Mouse (Mus musculus): Measurements from ENCODE around the gene Lrrk1.
A peak's percentile ranks its signal among the peaks of the same experiment; 100 is the strongest.

The Lrrk1 gene

GRCm38 (mm10) chr7:66336955-66337354, 51.2 kb downstream of the Lrrk1 start:
- DNase-seq (ENCODE audit: low read depth): no peak

- no peak for DNase-seq (ENCODE audit: low read depth)
Observed at GRCm38 (mm10) chr7:66333906-66334500, 54.1 kb downstream of the Lrrk1 start.

- no peak for DNase-seq (ENCODE audit: low read depth)
Observed at GRCm38 (mm10) chr7:66332340-66332739, 55.8 kb downstream of the Lrrk1 start.

GRCm38 (mm10) chr7:66330610-66331009, 57.5 kb downstream of the Lrrk1 start:
- DNase-seq (ENCODE audit: low read depth): no peak

- no peak for DNase-seq (ENCODE audit: low read depth)
Observed at GRCm38 (mm10) chr7:66327516-66327915, 60.6 kb downstream of the Lrrk1 start.

- no peak for DNase-seq (ENCODE audit: low read depth)
Observed at GRCm38 (mm10) chr7:66325419-66326053, 62.6 kb downstream of the Lrrk1 start.

GRCm38 (mm10) chr7:66323252-66324015, 64.7 kb downstream of the Lrrk1 start:
- no peak for DNase-seq (ENCODE audit: low read depth)

GRCm38 (mm10) chr7:66320996-66321395, 67.2 kb downstream of the Lrrk1 start:
- DNase-seq (ENCODE audit: low read depth): no peak

GRCm38 (mm10) chr7:66318147-66318546, 70.0 kb downstream of the Lrrk1 start:
- DNase-seq (ENCODE audit: low read depth): no peak

GRCm38 (mm10) chr7:66310670-66311656, 77.2 kb downstream of the Lrrk1 start:
- DNase-seq (ENCODE audit: low read depth): no peak

GRCm38 (mm10) chr7:66309950-66310669, 78.0 kb downstream of the Lrrk1 start:
- peak; percentile 75 for DNase-seq (ENCODE audit: low read depth)

GRCm38 (mm10) chr7:66309240-66309949, 78.8 kb downstream of the Lrrk1 start:
- no peak for DNase-seq (ENCODE audit: low read depth)

- DNase-seq (ENCODE audit: low read depth): no peak
Observed at GRCm38 (mm10) chr7:66308581-66309239, 79.4 kb downstream of the Lrrk1 start.

GRCm38 (mm10) chr7:66307791-66308190, 80.4 kb downstream of the Lrrk1 start:
- DNase-seq (ENCODE audit: low read depth): no peak

GRCm38 (mm10) chr7:66305714-66306198, 82.4 kb downstream of the Lrrk1 start:
- DNase-seq (ENCODE audit: low read depth): no peak

GRCm38 (mm10) chr7:66304993-66305713, 83.0 kb downstream of the Lrrk1 start:
- no peak for DNase-seq (ENCODE audit: low read depth)

GRCm38 (mm10) chr7:66303922-66304660, 84.1 kb downstream of the Lrrk1 start:
- DNase-seq (ENCODE audit: low read depth): no peak

- DNase-seq (ENCODE audit: low read depth): peak; percentile 48
Observed at GRCm38 (mm10) chr7:66301486-66301885, 86.7 kb downstream of the Lrrk1 start.

- peak; percentile 91 for DNase-seq (ENCODE audit: low read depth)
Observed at GRCm38 (mm10) chr7:66300680-66301079, 87.5 kb downstream of the Lrrk1 start.
